Mouse (Mus musculus): ENCODE measurements around the gene Six3. TPM values are rescaled to one million over a fixed set of nuclear protein-coding genes. Genes with fewer than 3 reads are reported as not detected.

The Six3 gene
- not detected for total RNA-seq (2023)

GRCm38 (mm10) chr17:85613266-85613860 lies at the start of gene Six3:
Gene Six3 (plus strand): TSS chr17:85613608.

Other genes with a start within 250 kb of the Six3 start
- gene Six2, start 74.7 kb downstream of the Six3 start, total RNA-seq (2023), result not detected